Mouse (Mus musculus): Measurements from ENCODE around the gene Igsf11.

The Igsf11 gene

GRCm38 (mm10) chr16:38986410-38986809 lies 93.9 kb downstream of the Igsf11 start:
- DNase-seq, result no peak

- no peak for DNase-seq
Observed at GRCm38 (mm10) chr16:38993711-38994110, 101.2 kb downstream of the Igsf11 start.

- DNase-seq, result no peak
Observed at GRCm38 (mm10) chr16:38998496-38999258, 106.2 kb downstream of the Igsf11 start.

- no peak for DNase-seq
Observed at GRCm38 (mm10) chr16:38999298-38999697, 106.8 kb downstream of the Igsf11 start.

- no peak for DNase-seq
Observed at GRCm38 (mm10) chr16:39006978-39007377, 114.5 kb downstream of the Igsf11 start.

- no peak for DNase-seq
Observed at GRCm38 (mm10) chr16:39019449-39019848, 127.0 kb downstream of the Igsf11 start.

- no peak for DNase-seq
Observed at GRCm38 (mm10) chr16:39025989-39026736, 133.7 kb downstream of the Igsf11 start.

- no peak for DNase-seq
Observed at GRCm38 (mm10) chr16:39031350-39031749, 138.9 kb downstream of the Igsf11 start.

GRCm38 (mm10) chr16:39037257-39037656 lies 144.8 kb downstream of the Igsf11 start:
- DNase-seq, result no peak

- no peak for DNase-seq
Observed at GRCm38 (mm10) chr16:39044381-39044780, 151.9 kb downstream of the Igsf11 start.

- peak; percentile 66 for DNase-seq
Observed at GRCm38 (mm10) chr16:39048889-39049288, 156.4 kb downstream of the Igsf11 start.

- peak; percentile 95 for DNase-seq
Observed at GRCm38 (mm10) chr16:39052971-39053370, 160.5 kb downstream of the Igsf11 start.

- no peak for DNase-seq
Observed at GRCm38 (mm10) chr16:39053779-39054178, 161.3 kb downstream of the Igsf11 start.

- DNase-seq, result peak; percentile 26
Observed at GRCm38 (mm10) chr16:39056061-39056460, 163.6 kb downstream of the Igsf11 start.

- no peak for DNase-seq
Observed at GRCm38 (mm10) chr16:39056961-39057360, 164.5 kb downstream of the Igsf11 start.

GRCm38 (mm10) chr16:39058869-39059268 lies 166.4 kb downstream of the Igsf11 start:
- no peak for DNase-seq

- DNase-seq, result no peak
Observed at GRCm38 (mm10) chr16:39062596-39062995, 170.1 kb downstream of the Igsf11 start.

- DNase-seq, result no peak
Observed at GRCm38 (mm10) chr16:39065576-39065975, 173.1 kb downstream of the Igsf11 start.

GRCm38 (mm10) chr16:39071431-39071830 lies 179.0 kb downstream of the Igsf11 start:
- no peak for DNase-seq
